Mouse (Mus musculus) CH12.LX (cell line): Measurements from ENCODE around the gene Pkp3. TPM values are rescaled to one million over a fixed set of nuclear protein-coding genes. Genes with fewer than 3 reads are reported as not detected.

Source experiments
- DNase-seq: peaks from one replicate; pipeline ENCODE4 v3.0.0-alpha.2; 2013; ENCODE audit errors: extremely low read depth
- H3K27ac ChIP-seq: 2 replicates; pipeline ENCODE4 v1.5.1; 2012; ENCODE audit warnings: low read depth, mild to moderate bottlenecking, control low read depth, moderate library complexity; ENCODE audit not compliant: insufficient read depth
- H3K27me3 ChIP-seq: replicated peaks from 2 replicates; pipeline ENCODE3; 2012; ENCODE audit warnings: inconsistent platforms
- H3K36me3 ChIP-seq, 2 experiments: replicated peaks in 1 of 2; 2 replicates each; pipeline versions ENCODE3 to v1.6.1; 2012; ENCODE audit warnings: inconsistent platforms in 1 of 2, low read length in 1 of 2, mild to moderate bottlenecking in 1 of 2, mixed read lengths in 1 of 2, moderate library complexity in 1 of 2; ENCODE audit not compliant: control insufficient read depth in 1 of 2, insufficient read depth in 1 of 2
- H3K4me1 ChIP-seq, 2 experiments: 2 replicates each; pipeline ENCODE4 v1.6.1; 2012; ENCODE audit warnings: inconsistent platforms in 1 of 2, moderate library complexity in 1 of 2; ENCODE audit not compliant: insufficient read depth in 2 of 2, control insufficient read depth in 1 of 2
- H3K4me2 ChIP-seq: 2 replicates; pipeline ENCODE4 v1.6.1; 2012; ENCODE audit warnings: low read depth, mild to moderate bottlenecking, control low read depth; ENCODE audit not compliant: poor library complexity, insufficient read depth, severe bottlenecking
- H3K4me3 ChIP-seq, 3 experiments: fragments of 150-350 bp in 1 of 3; sonication (generic) in 1 of 3; replicated peaks in 1 of 3; 2 replicates each; pipeline versions ENCODE3 to v1.5.1; 2011 to 2012; ENCODE audit warnings: low read depth in 2 of 3, low read length in 2 of 3, mild to moderate bottlenecking in 2 of 3, moderate library complexity in 2 of 3, control low read depth in 1 of 3, improper control_type of control experiment in 1 of 3, inconsistent platforms in 1 of 3, mixed read lengths in 1 of 3; ENCODE audit not compliant: poor library complexity in 1 of 3
- H3K79me2 ChIP-seq: replicated peaks from 2 replicates; pipeline ENCODE4 v1.6.1; 2012; ENCODE audit warnings: mild to moderate bottlenecking, moderate library complexity; ENCODE audit not compliant: control insufficient read depth, poor library complexity, insufficient read depth, severe bottlenecking; ENCODE audit errors: extremely low read depth
- H3K9ac ChIP-seq: 2 replicates; pipeline ENCODE4 v1.6.1; 2012; ENCODE audit warnings: low read depth, mild to moderate bottlenecking, control low read depth, moderate library complexity; ENCODE audit not compliant: insufficient read depth
- H3K9me3 ChIP-seq: replicated peaks from 2 replicates; pipeline ENCODE3; 2012; ENCODE audit warnings: low read length, inconsistent platforms, mixed read lengths
- CTCF ChIP-seq, 2 experiments: IDR thresholded peaks in 1 of 2; conservative IDR thresholded peaks in 1 of 2; 2 replicates each; pipeline ENCODE4 v1.5.1; 2011 to 2012; ENCODE audit warnings: low read depth in 2 of 2, low read length in 2 of 2, improper control_type of control experiment in 1 of 2, inconsistent platforms in 1 of 2, mild to moderate bottlenecking in 1 of 2, moderate library complexity in 1 of 2
- E2F4 ChIP-seq: IDR thresholded peaks from 2 replicates; pipeline ENCODE4 v1.6.1; 2011; ENCODE audit warnings: low read depth, low read length, improper control_type of control experiment; ENCODE audit not compliant: insufficient replicate concordance
- EP300 ChIP-seq: IDR thresholded peaks from 2 replicates; pipeline ENCODE4 v1.6.1; 2011; ENCODE audit warnings: low read length, improper control_type of control experiment
- ETS1 ChIP-seq: conservative IDR thresholded peaks from 2 replicates; pipeline ENCODE4 v1.6.1; 2012; ENCODE audit warnings: low read depth, mild to moderate bottlenecking, inconsistent platforms, low read length, improper control_type of control experiment, moderate library complexity
- GABPA ChIP-seq: IDR thresholded peaks from 2 replicates; pipeline ENCODE4 v1.6.1; 2012; ENCODE audit warnings: low read depth, low read length, improper control_type of control experiment, inconsistent platforms; ENCODE audit not compliant: insufficient replicate concordance
- HCFC1 ChIP-seq: IDR thresholded peaks from 2 replicates; pipeline ENCODE4 v1.6.1; 2012; ENCODE audit warnings: low read depth, mild to moderate bottlenecking, inconsistent platforms, low read length, improper control_type of control experiment
- IRF4 ChIP-seq: IDR thresholded peaks from 2 replicates; pipeline ENCODE4 v1.6.1; 2014; ENCODE audit warnings: low read depth, mild to moderate bottlenecking, inconsistent platforms, low read length, improper control_type of control experiment
- JUND ChIP-seq: conservative IDR thresholded peaks from 2 replicates; pipeline ENCODE4 v1.6.1; 2011; ENCODE audit warnings: low read depth, low read length, improper control_type of control experiment
- MAFK ChIP-seq: IDR thresholded peaks from 2 replicates; pipeline ENCODE4 v1.6.1; 2011; ENCODE audit warnings: low read length, improper control_type of control experiment; ENCODE audit not compliant: insufficient replicate concordance
- MAX ChIP-seq: IDR thresholded peaks from 2 replicates; pipeline ENCODE4 v1.6.1; 2011; ENCODE audit warnings: low read length, improper control_type of control experiment
- MEF2A ChIP-seq: IDR thresholded peaks from 2 replicates; pipeline ENCODE4 v1.6.1; 2014; ENCODE audit warnings: low read depth, mild to moderate bottlenecking, inconsistent platforms, low read length, improper control_type of control experiment, borderline replicate concordance
- MXI1 ChIP-seq: IDR thresholded peaks from 2 replicates; pipeline ENCODE4 v1.6.1; 2011; ENCODE audit warnings: mild to moderate bottlenecking, low read depth, low read length, improper control_type of control experiment
- MYC ChIP-seq: IDR thresholded peaks from 2 replicates; pipeline ENCODE4 v1.6.1; 2011; ENCODE audit warnings: low read depth, mild to moderate bottlenecking, improper control_type of control experiment, low read length
- NRF1 ChIP-seq: IDR thresholded peaks from 2 replicates; pipeline ENCODE4 v1.6.1; 2014; ENCODE audit warnings: low read depth, mild to moderate bottlenecking, inconsistent platforms, low read length, improper control_type of control experiment, moderate library complexity
- SIN3A ChIP-seq: IDR thresholded peaks from 2 replicates; pipeline ENCODE4 v1.6.1; 2012; ENCODE audit warnings: low read length, improper control_type of control experiment, inconsistent platforms
- TCF12 ChIP-seq: IDR thresholded peaks from 2 replicates; pipeline ENCODE4 v1.6.1; 2014; ENCODE audit warnings: low read depth, mild to moderate bottlenecking, inconsistent platforms, low read length, improper control_type of control experiment
- UBTF ChIP-seq: IDR thresholded peaks from 2 replicates; pipeline ENCODE4 v1.6.1; 2012; ENCODE audit warnings: low read depth, mild to moderate bottlenecking, inconsistent platforms, low read length, improper control_type of control experiment, moderate library complexity
- ZC3H11A ChIP-seq: IDR thresholded peaks from 2 replicates; pipeline ENCODE4 v1.6.1; 2012; ENCODE audit warnings: low read depth, mild to moderate bottlenecking, inconsistent platforms, low read length, improper control_type of control experiment
- ZKSCAN1 ChIP-seq: IDR thresholded peaks from 2 replicates; pipeline ENCODE4 v1.6.1; 2012; ENCODE audit warnings: low read depth, inconsistent platforms, low read length, improper control_type of control experiment, borderline replicate concordance
- ZMIZ1 ChIP-seq: IDR thresholded peaks from 2 replicates; pipeline ENCODE4 v1.6.1; 2012; ENCODE audit warnings: low read depth, mild to moderate bottlenecking, inconsistent platforms, low read length, improper control_type of control experiment
- dilution Hi-C: fragments of 300-500 bp; cut with MboI; formaldehyde crosslinking; loops from 2 replicates; pipeline ENCODE4 v1.14.3; 2020; ENCODE audit warnings: low sequenced_read_pairs; ENCODE audit not compliant: extremely low pct_unique_long_range_greater_than_20kb, extremely low pct_ligation_motif_present
- in situ Hi-C: fragments of 300-500 bp; cut with MboI; formaldehyde crosslinking; loops from 3 replicates; pipeline ENCODE4 v1.14.3; 2019; ENCODE audit warnings: low sequenced_read_pairs, low pct_ligation_motif_present, low pct_unique_long_range_greater_than_20kb, mixed read lengths
- polyA plus RNA-seq: library from polyadenylated mRNA; unstranded; fragments of >175 nt; gene quantifications from 2 replicates; pipeline ENCODE4 v1.2.1, GENCODE M21; 2012; ENCODE audit warnings: low read depth; ENCODE audit not compliant: insufficient read length
- total RNA-seq, 2 experiments: library from RNA; depleted of rRNA; stranded (reverse); fragments of 300-350 nt in 1 of 2; fragments of >200 nt in 1 of 2; gene quantifications; 2 replicates each; pipeline ENCODE4 v1.2.3; 2012 to 2014

Pkp3 gene
- total and polyA plus RNA-seq, 3 experiments = 25.3 to 63.1 (median 37.8) TPM

DNA sequence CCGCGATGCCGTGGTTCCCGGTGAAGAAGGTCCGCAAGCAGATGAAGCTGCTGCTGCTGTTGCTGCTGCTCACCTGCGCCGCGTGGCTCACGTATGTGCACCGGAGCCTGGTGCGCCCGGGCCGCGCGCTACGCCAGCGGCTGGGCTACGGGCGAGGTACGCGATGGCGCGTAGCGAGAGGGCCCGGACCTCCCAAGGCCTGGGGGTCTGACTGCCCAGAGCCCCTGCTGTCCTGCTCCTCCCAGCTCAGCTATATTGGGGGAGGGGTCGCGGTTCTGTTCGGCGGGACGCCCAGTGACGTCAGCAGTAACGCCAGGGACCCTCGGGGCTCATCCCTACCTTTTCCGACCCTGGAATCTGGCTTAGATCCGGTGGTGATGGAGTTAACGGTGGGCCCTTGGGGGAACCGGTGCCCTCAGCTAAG is 16.7 kb upstream of the Pkp3 start:
- peak overlapping the region; percentile 12 to 65 (median 21) for H3K4me3 ChIP-seq
- DNase-seq = no peak
- dilution Hi-C loops = no loop called here

DNA sequence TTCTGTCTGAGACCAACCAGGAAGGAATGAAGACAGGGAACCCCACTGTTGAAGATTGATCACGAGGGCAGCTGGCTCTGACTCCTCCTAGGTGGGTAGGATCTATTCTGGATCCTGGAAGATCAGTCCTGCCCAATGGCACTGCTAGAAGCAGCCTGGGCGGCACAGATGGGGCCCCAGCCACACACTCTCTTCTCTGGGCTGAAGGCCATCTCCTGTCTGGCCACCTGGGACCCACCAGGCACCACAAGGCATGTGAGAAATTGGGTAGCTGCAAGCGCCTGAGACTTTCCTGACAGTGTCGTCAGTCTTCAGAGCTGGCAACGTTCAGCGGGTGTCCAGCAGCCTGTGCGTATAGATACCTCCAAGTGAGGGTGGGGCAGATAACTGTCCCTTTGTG is 15.5 kb upstream of the Pkp3 start:
- no peak overlapping the region for H3K4me2 ChIP-seq
- peaks cover 19 to 42% of the 10 kb centered on the region in 2 experiments for H3K4me1 ChIP-seq
- no peak overlapping the region for H3K27ac ChIP-seq
- H3K9ac ChIP-seq = no peak overlapping the region
- peaks cover 93% of the 10 kb centered on the region for H3K27me3 ChIP-seq
- H3K4me3 ChIP-seq = no peak overlapping the region
- H3K79me2 ChIP-seq = no peaks in the 10 kb centered on the region
- no peak for DNase-seq
- in situ Hi-C loops = no loop called here
- H3K36me3 ChIP-seq = peaks cover 0 to 2% of the 10 kb centered on the region in 2 experiments
- dilution Hi-C loops = no loop called here
- no peaks in the 10 kb centered on the region for H3K9me3 ChIP-seq
- no peak for TF ChIP-seq ZMIZ1
- TF ChIP-seq HCFC1 = no peak
- no peak for TF ChIP-seq MEF2A
- no peak for TF ChIP-seq JUND
- TF ChIP-seq CTCF (conservative IDR thresholded peaks at IDR 0.05 in 1 of 2, IDR thresholded peaks at IDR 0.05 in 1 of 2; ENCODE audit: low read depth in 2 of 2, low read length in 2 of 2) = no peak
- TF ChIP-seq E2F4 = no peak
- TF ChIP-seq ETS1 = no peak
- no peak for TF ChIP-seq ZC3H11A
- TF ChIP-seq ZKSCAN1 = no peak
- no peak for TF ChIP-seq NRF1
- no peak for TF ChIP-seq MAFK
- no peak for TF ChIP-seq TCF12
- TF ChIP-seq GABPA = no peak
- TF ChIP-seq MYC = no peak
- no peak for TF ChIP-seq SIN3A
- no peak for TF ChIP-seq UBTF
- no peak for TF ChIP-seq EP300
- no peak for TF ChIP-seq IRF4
- no peak for TF ChIP-seq MAX
- TF ChIP-seq MXI1 = no peak

More for the DNA sequence above, 16.7 kb upstream of the Pkp3 start:
- Histone ChIP-seq H3K27ac (no peak overlapping the region), H3K79me2 (no peaks in the 10 kb centered on the region), H3K4me1 (peaks cover 21 to 40% of the 10 kb centered on the region in 2 experiments), H3K27me3 (peaks cover 82% of the 10 kb centered on the region), H3K9ac (peak overlapping the region; percentile 38), H3K4me2 (peak overlapping the region; percentile 92), H3K36me3 (no peaks in the 10 kb centered on the region), H3K9me3 (peaks cover 10% of the 10 kb centered on the region)
- TF ChIP-seq ZMIZ1 (no peak), MXI1 (peak; percentile 0; the same call in 1 of the 2 replicates)
- in situ Hi-C loops = no loop called here
